14 mouse cellular contexts compared by ENCODE assay signal in genomic region chr11:104029692-104030091, GRCm38 (mm10).
DNase-seq lines count a peak whose midpoint lies in the region; ATAC-seq and TF ChIP-seq lines count a peak whose summit lies in the region.
"Had no signal": no experiment of that assay in that cellular context is flagged by ENCODE, and none has a peak within 500 bp of the region (broad histone marks: within the 10 kb centered on the region; RNA-seq: fewer than 3 reads in every experiment).

No protein-coding gene starts in this region.

- H3K79me2 ChIP-seq in MEL (ENCODE audit: control insufficient read depth, insufficient read depth, low read length, poor library complexity), result no peaks in the 10 kb centered on the region

- H3K36me3 ChIP-seq in liver, postnatal 0 days (replicated peaks; ENCODE audit: insufficient read depth, low read length), result no peaks in the 10 kb centered on the region
- H3K36me3 ChIP-seq in liver, embryonic 11.5 days (ENCODE audit: control insufficient read depth, insufficient read depth, low read length), result no peaks in the 10 kb centered on the region
- no peaks in the 10 kb centered on the region for H3K36me3 ChIP-seq in MEL (ENCODE audit: control insufficient read depth in 1 of 2, insufficient read depth in 2 of 2, low read length in 2 of 2)
- no peaks in the 10 kb centered on the region for H3K36me3 ChIP-seq in forebrain, embryonic 13.5 days (ENCODE audit: poor library complexity, severe bottlenecking)
- no peaks in the 10 kb centered on the region for H3K36me3 ChIP-seq in kidney, embryonic 16.5 days (ENCODE audit: insufficient read depth, low read length)
- H3K36me3 ChIP-seq: embryonic facial prominence, embryonic 15.5 days; heart, embryonic 10.5 days; limb, embryonic 12.5 days had no signal

- no peaks in the 10 kb centered on the region for H3K9me3 ChIP-seq in liver, postnatal 0 days (ENCODE audit: low read length)
- no peaks in the 10 kb centered on the region for H3K9me3 ChIP-seq in liver, embryonic 11.5 days (ENCODE audit: control insufficient read depth, low read length)
- H3K9me3 ChIP-seq in MEL (replicated peaks; ENCODE audit: insufficient read depth, low read length), result no peaks in the 10 kb centered on the region
- no peaks in the 10 kb centered on the region for H3K9me3 ChIP-seq in forebrain, embryonic 13.5 days (replicated peaks)
- no peaks in the 10 kb centered on the region for H3K9me3 ChIP-seq in kidney, embryonic 16.5 days (ENCODE audit: low read length)
- H3K9me3 ChIP-seq: embryonic facial prominence, embryonic 15.5 days; heart, embryonic 10.5 days; limb, embryonic 12.5 days had no signal

- H3K4me1 ChIP-seq in liver, postnatal 0 days (ENCODE audit: insufficient read depth), result no peaks in the 10 kb centered on the region
- H3K4me1 ChIP-seq in liver, embryonic 11.5 days (replicated peaks; ENCODE audit: control insufficient read depth, insufficient read depth, low read length), result no peaks in the 10 kb centered on the region
- H3K4me1 ChIP-seq in MEL (ENCODE audit: control insufficient read depth in 1 of 2, insufficient read depth in 2 of 2, low read length in 2 of 2), result no peaks in the 10 kb centered on the region
- H3K4me1 ChIP-seq in forebrain, embryonic 13.5 days, result no peaks in the 10 kb centered on the region
- no peaks in the 10 kb centered on the region for H3K4me1 ChIP-seq in kidney, embryonic 16.5 days (ENCODE audit: insufficient read depth, low read length)
- H3K4me1 ChIP-seq: embryonic facial prominence, embryonic 15.5 days; heart, embryonic 10.5 days; limb, embryonic 12.5 days had no signal

- no peak for ATAC-seq in liver, postnatal 0 days
- no peak for ATAC-seq in liver, embryonic 11.5 days (replicated peaks; ENCODE audit: low FRiP score)
- 0 out of 2 replicates have a peak, but pooled peaks have one; percentile 35 for ATAC-seq in monocyte, adult 5-6 weeks (replicated peaks; ENCODE audit: insufficient number of reproducible peaks, low FRiP score, low TSS enrichment, poor library complexity, severe bottlenecking)
- ATAC-seq in forebrain, embryonic 13.5 days, result no peak
- no peak for ATAC-seq in kidney, embryonic 16.5 days (ENCODE audit: low FRiP score, low TSS enrichment)

- H3K27ac ChIP-seq in liver, postnatal 0 days (ENCODE audit: low read depth), result no peak overlapping the region
- no peak overlapping the region for H3K27ac ChIP-seq in liver, embryonic 11.5 days (ENCODE audit: low read depth, low read length)
- H3K27ac ChIP-seq in MEL (ENCODE audit: control insufficient read depth, low read depth, low read length), result no peak overlapping the region
- H3K27ac ChIP-seq in forebrain, embryonic 13.5 days, result no peak overlapping the region
- H3K27ac ChIP-seq in kidney, embryonic 16.5 days (ENCODE audit: low read length), result no peak overlapping the region
- H3K27ac ChIP-seq: embryonic facial prominence, embryonic 15.5 days; heart, embryonic 10.5 days; limb, embryonic 12.5 days; macrophage had no signal

- no peaks in the 10 kb centered on the region for H3K27me3 ChIP-seq in liver, postnatal 0 days (ENCODE audit: insufficient read depth, low read length)
- H3K27me3 ChIP-seq in liver, embryonic 11.5 days (replicated peaks; ENCODE audit: control insufficient read depth, insufficient read depth, low read length), result no peaks in the 10 kb centered on the region
- peaks cover 5 to 6% of the 10 kb centered on the region in 2 experiments for H3K27me3 ChIP-seq in MEL (ENCODE audit: control insufficient read depth in 1 of 2, insufficient read depth in 2 of 2, low read length in 2 of 2)
- 0 out of 2 replicates have a peak, but pooled peaks cover 2% of the 10 kb centered on the region for H3K27me3 ChIP-seq in forebrain, embryonic 13.5 days
- no peaks in the 10 kb centered on the region for H3K27me3 ChIP-seq in kidney, embryonic 16.5 days (ENCODE audit: insufficient read depth, low read length)
- H3K27me3 ChIP-seq: embryonic facial prominence, embryonic 15.5 days; limb, embryonic 12.5 days had no signal

- no peak for TF ChIP-seq CTCF in liver, postnatal 0 days (IDR thresholded peaks at IDR 0.05; ENCODE audit: low read depth)
- TF ChIP-seq CTCF in MEL (IDR thresholded peaks at IDR 0.05 in 2 of 3, conservative IDR thresholded peaks at IDR 0.05 in 1 of 3; ENCODE audit: control insufficient read depth in 1 of 3, insufficient read depth in 1 of 3, low read depth in 2 of 3, low read length in 3 of 3, poor library complexity in 1 of 3, severe bottlenecking in 1 of 3), result no peak

- no peak for TF ChIP-seq RAD21 in MEL (IDR thresholded peaks at IDR 0.05; ENCODE audit: low read depth, low read length)

- no peak for TF ChIP-seq POLR2A in MEL (IDR thresholded peaks at IDR 0.05; ENCODE audit: control insufficient read depth in 1 of 2, insufficient read depth in 1 of 2, low read depth in 1 of 2, low read length in 2 of 2, poor library complexity in 1 of 2)

- WGBS in liver, postnatal 0 days (ENCODE audit: insufficient replicate concordance), result 44% methylated on average over 9 of the region's 9 CpGs
- WGBS in liver, embryonic 11.5 days, result 44% methylated on average over 9 of the region's 9 CpGs
- WGBS in forebrain, embryonic 13.5 days, result 62% methylated on average over 9 of the region's 9 CpGs
- WGBS in kidney, embryonic 16.5 days, result 62% methylated on average over 9 of the region's 9 CpGs

- no peak for TF ChIP-seq EP300 in liver, postnatal 0 days (IDR thresholded peaks at IDR 0.05; ENCODE audit: low read depth)
- TF ChIP-seq EP300 in MEL (IDR thresholded peaks at IDR 0.05; ENCODE audit: low read depth in 1 of 2, low read length in 2 of 2), result no peak

- H3K4me2 ChIP-seq in liver, postnatal 0 days (ENCODE audit: low read depth, low read length), result no peak overlapping the region
- no peak overlapping the region for H3K4me2 ChIP-seq in liver, embryonic 11.5 days
- no peak overlapping the region for H3K4me2 ChIP-seq in forebrain, embryonic 13.5 days
- H3K4me2 ChIP-seq in kidney, embryonic 16.5 days (replicated peaks; ENCODE audit: low read depth, low read length), result no peak overlapping the region
- H3K4me2 ChIP-seq: embryonic facial prominence, embryonic 15.5 days; limb, embryonic 12.5 days had no signal

- peak; percentile 36 for DNase-seq in liver, postnatal 0 days
- DNase-seq in liver, embryonic 11.5 days (ENCODE audit: low spot score), result no peak
- DNase-seq in A20 (ENCODE audit: low read depth, low spot score) (peak; percentile 89), MEL (ENCODE audit: low read depth, low spot score) (peak; percentile 43)
- DNase-seq in right cerebral cortex, postnatal 14 days, result no peak
- DNase-seq: adrenal gland, postnatal 14 days; kidney, adult 18-20 months had no signal

- H3K9ac ChIP-seq in liver, postnatal 0 days (replicated peaks), result no peak overlapping the region
- no peak overlapping the region for H3K9ac ChIP-seq in liver, embryonic 11.5 days (ENCODE audit: low read depth, low read length)
- H3K9ac ChIP-seq in MEL (ENCODE audit: control insufficient read depth, low read depth, low read length, poor library complexity, severe bottlenecking), result no peak overlapping the region
- no peak overlapping the region for H3K9ac ChIP-seq in forebrain, embryonic 13.5 days
- H3K9ac ChIP-seq in kidney, embryonic 16.5 days (replicated peaks; ENCODE audit: low read length), result no peak overlapping the region
- H3K9ac ChIP-seq: embryonic facial prominence, embryonic 15.5 days; limb, embryonic 12.5 days had no signal

- no peak overlapping the region for H3K4me3 ChIP-seq in liver, postnatal 0 days (ENCODE audit: low read depth, low read length)
- H3K4me3 ChIP-seq in liver, embryonic 11.5 days (ENCODE audit: low read depth, low read length), result no peak overlapping the region
- no peak overlapping the region for H3K4me3 ChIP-seq in MEL (ENCODE audit: control insufficient read depth in 1 of 2, insufficient read depth in 1 of 2, low read depth in 2 of 2, low read length in 2 of 2)
- H3K4me3 ChIP-seq in forebrain, embryonic 13.5 days, result no peak overlapping the region
- H3K4me3 ChIP-seq in kidney, embryonic 16.5 days (ENCODE audit: low read length), result no peak overlapping the region
- H3K4me3 ChIP-seq: embryonic facial prominence, embryonic 15.5 days; heart, embryonic 10.5 days; limb, embryonic 12.5 days had no signal

TF ChIP-seq in MEL, 35 proteins besides CTCF, POLR2A, EP300 and RAD21:
- TF ChIP-seq ETS1 (IDR thresholded peaks at IDR 0.05; ENCODE audit: low read depth, low read length), result no peak
- TF ChIP-seq SMC3 (IDR thresholded peaks at IDR 0.05; ENCODE audit: low read depth, low read length), result no peak
- TF ChIP-seq MXI1 (IDR thresholded peaks at IDR 0.05; ENCODE audit: low read depth, low read length), result no peak
- TF ChIP-seq GABPA (IDR thresholded peaks at IDR 0.05; ENCODE audit: low read depth, low read length), result no peak
- TF ChIP-seq ELF1 (IDR thresholded peaks at IDR 0.05; ENCODE audit: low read depth, low read length), result no peak

Comparison
In these comparisons a context has a peak if more than half of its experiments do, and no peak if none do; other contexts are left out.
1. DNase-seq: peak in liver, postnatal 0 days (single experiment), A20 (single experiment) and MEL (single experiment); none in liver, embryonic 11.5 days (single experiment) and right cerebral cortex, postnatal 14 days (single experiment).